Mouse (Mus musculus) lung, postnatal 0 days (tissue): Measurements from ENCODE around the gene Elk3. TPM values are rescaled to one million over a fixed set of nuclear protein-coding genes. Genes with fewer than 3 reads are reported as not detected.

Experiments used
- ATAC-seq: fragments of 200-750 bp; cut with Nextera tagmentation; 2 replicates; pipeline ENCODE4 v1.8.0; 2017; ENCODE audit warnings: moderate library complexity
- DNase-seq: peaks from one replicate; pipeline ENCODE4 v3.0.0-alpha.2; 2016; ENCODE audit warnings: low spot score
- H3K27ac ChIP-seq: fragments of 300-500 bp; sonication (generic); 2 replicates; pipeline ENCODE4 v1.5.1; 2014; ENCODE audit warnings: antibody characterized with exemption, mild to moderate bottlenecking, low read length, mixed read lengths
- H3K27me3 ChIP-seq: fragments of 300-500 bp; sonication (generic); replicated peaks from 2 replicates; pipeline ENCODE4 v1.6.1; 2014; ENCODE audit warnings: low read length, mixed read lengths; ENCODE audit not compliant: insufficient read depth
- H3K36me3 ChIP-seq: fragments of 300-500 bp; sonication (generic); 2 replicates; pipeline ENCODE4 v1.6.1; 2014; ENCODE audit warnings: low read length, mixed read lengths; ENCODE audit not compliant: insufficient read depth
- H3K4me1 ChIP-seq: fragments of 300-500 bp; sonication (generic); 2 replicates; pipeline ENCODE4 v1.6.1; 2014; ENCODE audit warnings: antibody characterized with exemption, low read depth, low read length, mixed read lengths; ENCODE audit not compliant: insufficient read depth
- H3K4me2 ChIP-seq: fragments of 300-500 bp; sonication (generic); replicated peaks from 2 replicates; pipeline ENCODE4 v1.6.1; 2014; ENCODE audit warnings: low read depth, mild to moderate bottlenecking, low read length, moderate library complexity, mixed read lengths
- H3K4me3 ChIP-seq: fragments of 300-500 bp; sonication (generic); 2 replicates; pipeline ENCODE4 v1.5.1; 2014; ENCODE audit warnings: low read depth, low read length
- H3K9ac ChIP-seq: fragments of 300-500 bp; sonication (generic); replicated peaks from 2 replicates; pipeline ENCODE4 v1.6.1; 2014; ENCODE audit warnings: low read depth, mild to moderate bottlenecking
- H3K9me3 ChIP-seq: fragments of 300-500 bp; sonication (generic); 2 replicates; pipeline ENCODE4 v1.6.1; 2016; ENCODE audit warnings: low read length, mixed read lengths
- CTCF ChIP-seq: IDR thresholded peaks from 2 replicates; pipeline ENCODE4 v1.5.1; 2016; ENCODE audit warnings: antibody characterized with exemption, mild to moderate bottlenecking
- EP300 ChIP-seq: IDR thresholded peaks from 2 replicates; pipeline ENCODE4 v1.6.1; 2016; ENCODE audit warnings: antibody characterized with exemption, mild to moderate bottlenecking, control low read depth
- WGBS: fragments of 180-500 bp; shearing (Covaris S2); extraction: QIAGEN DNeasy Blood & Tissue Kit; methylation state at CpG from one replicate; pipeline ENCODE4 v1.1.7; 2014; 5-methylcytosine and 5-hydroxymethylcytosine counted together
- polyA plus RNA-seq: library from polyadenylated mRNA; unstranded; fragments of >200 nt; fragmentation: Nextera tagmentation; extraction: Ambion mirVana; gene quantifications from 2 replicates; pipeline ENCODE4 v1.2.1, GENCODE M21; 2015

The Elk3 gene
- polyA plus RNA-seq, 1 experiment from 2014 or later, result 56.0 TPM

GRCm38 (mm10) chr10:93285489-93285888, 25.4 kb downstream of the Elk3 start:
- no peaks in the 10 kb centered on the region; the same call in 1 of the 2 replicates for H3K4me1 ChIP-seq
- H3K4me2 ChIP-seq, result no peak overlapping the region
- H3K27me3 ChIP-seq, result no peaks in the 10 kb centered on the region
- H3K4me3 ChIP-seq, result no peak overlapping the region
- DNase-seq (peak; percentile 75), ATAC-seq (peak; percentile 47)
- H3K9me3 ChIP-seq, result no peaks in the 10 kb centered on the region
- 56% methylated on average over 5 of the region's 5 CpGs for WGBS
- no peaks in the 10 kb centered on the region; the same call in 1 of the 2 replicates for H3K36me3 ChIP-seq
- no peak overlapping the region for H3K9ac ChIP-seq
- no peak for TF ChIP-seq CTCF
- TF ChIP-seq EP300, result peak; percentile 86
- peak overlapping the region; percentile 51; the same call in 1 of the 2 replicates for H3K27ac ChIP-seq

GRCm38 (mm10) chr10:93283258-93283657, 27.7 kb downstream of the Elk3 start:
- Histone ChIP-seq H3K9me3 (no peaks in the 10 kb centered on the region), H3K27me3 (no peaks in the 10 kb centered on the region), H3K9ac (no peak overlapping the region), H3K4me2 (no peak overlapping the region), H3K4me1 (no peaks in the 10 kb centered on the region; the same call in 1 of the 2 replicates), H3K27ac (no peak overlapping the region), H3K36me3 (no peaks in the 10 kb centered on the region; the same call in 1 of the 2 replicates), H3K4me3 (no peak overlapping the region)
- 69% methylated on average over 4 of the region's 4 CpGs for WGBS
- ATAC-seq (no peak), DNase-seq (no peak)
- TF ChIP-seq CTCF (peak; percentile 59), EP300 (no peak)

DNA sequence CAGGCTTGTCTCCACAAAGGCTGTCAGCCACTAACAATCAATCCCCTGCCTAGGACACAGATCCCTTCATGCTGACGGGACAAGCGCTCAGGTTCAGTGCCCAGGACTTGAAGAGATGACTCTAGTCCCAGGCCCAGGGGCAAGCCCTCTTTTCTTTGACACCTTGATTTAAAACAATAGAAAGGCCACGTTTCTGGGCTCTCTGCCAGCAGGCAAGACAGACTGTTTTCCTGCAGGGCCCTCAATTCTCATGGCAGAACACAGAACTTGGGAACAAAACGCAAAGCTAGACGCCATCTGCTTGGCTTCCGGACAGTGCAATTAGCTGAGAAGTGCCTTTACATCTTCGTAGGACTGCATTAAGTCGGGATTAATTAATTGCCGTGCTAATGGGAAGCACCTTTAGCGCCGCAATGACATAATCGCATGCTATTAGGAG, 28.4 kb downstream of the Elk3 start:
- Histone ChIP-seq H3K4me3 (no peak overlapping the region), H3K4me1 (no peaks in the 10 kb centered on the region), H3K9me3 (no peaks in the 10 kb centered on the region), H3K27me3 (no peaks in the 10 kb centered on the region), H3K27ac (no peak overlapping the region), H3K36me3 (no peaks in the 10 kb centered on the region; the same call in 1 of the 2 replicates), H3K9ac (no peak overlapping the region), H3K4me2 (no peak overlapping the region)
- DNase-seq (no peak), ATAC-seq (peak; percentile 45)
- TF ChIP-seq CTCF (no peak), EP300 (no peak)
- 59% methylated on average over 12 of the region's 12 CpGs for WGBS

GRCm38 (mm10) chr10:93281092-93281491, 29.8 kb downstream of the Elk3 start:
- TF ChIP-seq EP300 (no peak), CTCF (no peak)
- Histone ChIP-seq H3K9ac (no peak overlapping the region), H3K4me2 (no peak overlapping the region)

DNA sequence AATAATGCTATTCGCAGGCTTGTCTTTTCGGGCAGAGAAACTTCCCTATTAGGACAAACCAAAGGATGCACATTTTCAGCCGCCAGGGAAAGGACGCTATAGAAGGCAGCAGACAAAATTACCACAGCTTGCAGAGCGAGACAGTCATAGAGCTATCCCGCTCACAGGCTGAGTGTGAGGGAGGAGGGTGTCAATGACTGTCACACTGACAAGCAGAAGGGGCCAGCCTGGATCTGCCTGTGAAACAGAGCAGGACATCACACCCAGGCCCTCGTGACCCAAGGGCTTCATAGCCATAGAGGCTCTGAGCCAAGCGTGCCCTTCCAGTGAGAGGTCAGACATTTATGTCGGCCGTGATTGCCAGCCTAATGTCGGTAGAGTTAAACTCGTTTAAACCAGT, 30.3 kb downstream of the Elk3 start:
- Histone ChIP-seq H3K4me1 (peaks cover 7% of the 10 kb centered on the region; the same call in 1 of the 2 replicates), H3K36me3 (no peaks in the 10 kb centered on the region; the same call in 1 of the 2 replicates), H3K4me3 (no peak overlapping the region), H3K27ac (no peak overlapping the region), H3K4me2 (no peak overlapping the region), H3K9ac (no peak overlapping the region), H3K9me3 (no peaks in the 10 kb centered on the region), H3K27me3 (no peaks in the 10 kb centered on the region)
- TF ChIP-seq CTCF (no peak), EP300 (no peak)
- no peak for ATAC-seq
- 65% methylated on average over 12 of the region's 12 CpGs for WGBS
- DNase-seq, result no peak

More at GRCm38 (mm10) chr10:93281092-93281491, 29.8 kb downstream of the Elk3 start:
- ATAC-seq (no peak), DNase-seq (no peak)
- no peaks in the 10 kb centered on the region for H3K27me3 ChIP-seq
- no peak overlapping the region for H3K4me3 ChIP-seq
- H3K4me1 ChIP-seq, result peaks cover 3% of the 10 kb centered on the region; the same call in 1 of the 2 replicates
- no peak overlapping the region for H3K27ac ChIP-seq
- 80% methylated on average over 7 of the region's 7 CpGs for WGBS
- H3K9me3 ChIP-seq, result no peaks in the 10 kb centered on the region
- H3K36me3 ChIP-seq, result no peaks in the 10 kb centered on the region; the same call in 1 of the 2 replicates

GRCm38 (mm10) chr10:93279062-93279461, 31.9 kb downstream of the Elk3 start:
- Histone ChIP-seq H3K9ac (no peak overlapping the region), H3K27ac (no peak overlapping the region), H3K4me3 (no peak overlapping the region), H3K27me3 (no peaks in the 10 kb centered on the region), H3K4me1 (peaks cover 7% of the 10 kb centered on the region; the same call in 1 of the 2 replicates), H3K4me2 (no peak overlapping the region), H3K36me3 (no peaks in the 10 kb centered on the region; the same call in 1 of the 2 replicates), H3K9me3 (no peaks in the 10 kb centered on the region)
- TF ChIP-seq CTCF (no peak), EP300 (no peak)
- 77% methylated on average over 9 of the region's 9 CpGs for WGBS
- DNase-seq (no peak), ATAC-seq (no peak)

DNA sequence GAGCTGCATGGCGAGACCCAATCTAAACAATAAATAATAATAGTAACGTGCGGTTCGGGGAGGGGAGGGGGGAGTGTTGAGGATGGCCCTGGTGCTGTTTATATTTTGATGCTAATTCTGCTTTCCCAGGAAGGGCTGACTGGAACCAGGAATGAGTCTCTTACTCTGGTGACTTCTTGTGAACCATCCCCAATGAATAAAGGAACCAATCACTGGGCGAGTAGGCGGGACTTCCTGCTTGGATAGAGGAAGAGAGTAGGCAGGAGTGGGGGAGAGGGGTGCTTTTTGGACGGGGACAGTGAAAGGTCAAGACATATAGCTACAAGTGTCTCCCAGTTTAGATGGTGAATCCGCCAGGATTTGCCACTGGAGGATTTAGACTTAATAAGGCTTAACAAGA, 32.6 kb downstream of the Elk3 start:
- ATAC-seq (no peak), DNase-seq (no peak)
- H3K27me3 ChIP-seq, result no peaks in the 10 kb centered on the region
- no peak overlapping the region for H3K4me3 ChIP-seq
- no peak overlapping the region for H3K4me2 ChIP-seq
- no peaks in the 10 kb centered on the region for H3K9me3 ChIP-seq
- 66% methylated on average over 8 of the region's 8 CpGs for WGBS
- no peaks in the 10 kb centered on the region; the same call in 1 of the 2 replicates for H3K36me3 ChIP-seq
- no peak overlapping the region for H3K9ac ChIP-seq
- TF ChIP-seq CTCF, result no peak
- no peak for TF ChIP-seq EP300
- peaks cover 7% of the 10 kb centered on the region; the same call in 1 of the 2 replicates for H3K4me1 ChIP-seq
- H3K27ac ChIP-seq, result no peak overlapping the region
